Mouse (Mus musculus) hindbrain, embryonic 14.5 days (tissue): Measurements from ENCODE around the gene Fam241a. TPM values are rescaled to one million over a fixed set of nuclear protein-coding genes. Genes with fewer than 3 reads are reported as not detected.

Experiments
- ATAC-seq: fragments of 200-750 bp; cut with Nextera tagmentation; 2 replicates; pipeline ENCODE4 v1.8.0; 2017; ENCODE audit warnings: moderate number of reproducible peaks, mild to moderate bottlenecking, moderate TSS enrichment, moderate library complexity; ENCODE audit not compliant: low FRiP score
- DNase-seq: peaks from one replicate; pipeline ENCODE4 v3.0.0-alpha.2; 2015; ENCODE audit warnings: low spot score
- H3K27ac ChIP-seq: fragments of 300-500 bp; sonication (generic); 2 replicates; pipeline ENCODE4 v1.5.1; 2014; ENCODE audit warnings: mild to moderate bottlenecking, moderate library complexity
- H3K27me3 ChIP-seq: fragments of 300-500 bp; sonication (generic); 2 replicates; pipeline ENCODE4 v1.6.1; 2014; ENCODE audit warnings: mild to moderate bottlenecking, low read length, mixed read lengths; ENCODE audit not compliant: control insufficient read depth, insufficient read depth
- H3K36me3 ChIP-seq: fragments of 300-500 bp; sonication (generic); replicated peaks from 2 replicates; pipeline ENCODE4 v1.6.1; 2014; ENCODE audit not compliant: control insufficient read depth, insufficient read depth
- H3K4me1 ChIP-seq: fragments of 300-500 bp; sonication (generic); replicated peaks from 2 replicates; pipeline ENCODE4 v1.6.1; 2014; ENCODE audit warnings: antibody characterized with exemption, low read length, mixed read lengths; ENCODE audit not compliant: control insufficient read depth, insufficient read depth
- H3K4me2 ChIP-seq: fragments of 300-500 bp; sonication (generic); replicated peaks from 2 replicates; pipeline ENCODE4 v1.6.1; 2014; ENCODE audit warnings: mild to moderate bottlenecking, moderate library complexity
- H3K4me3 ChIP-seq: fragments of 300-500 bp; sonication (generic); replicated peaks from 2 replicates; pipeline ENCODE4 v1.5.1; 2014; ENCODE audit warnings: mild to moderate bottlenecking, low read length
- H3K9ac ChIP-seq: fragments of 300-500 bp; sonication (generic); 2 replicates; pipeline ENCODE4 v1.6.1; 2014
- H3K9me3 ChIP-seq: fragments of 300-500 bp; sonication (generic); 2 replicates; pipeline ENCODE4 v1.6.1; 2016; ENCODE audit warnings: low read length; ENCODE audit not compliant: control insufficient read depth
- WGBS: fragments of 180-500 bp; shearing (Covaris S2); extraction: QIAGEN DNeasy Blood & Tissue Kit; methylation state at CpG from one replicate; pipeline ENCODE4 v1.1.7; 2014; 5-methylcytosine and 5-hydroxymethylcytosine counted together
- polyA plus RNA-seq: library from polyadenylated mRNA; unstranded; fragments of >200 nt; fragmentation: Nextera tagmentation; extraction: Ambion mirVana; gene quantifications from 2 replicates; pipeline ENCODE4 v1.2.1, GENCODE M21; 2014

The Fam241a gene
- 9.9 and 10.4 TPM in 2 replicates for polyA plus RNA-seq

- Histone ChIP-seq H3K4me2 (peak within 1 kb of the TSS; percentile 76), H3K4me1 (no peaks in the 10 kb centered on the region; the same call in 1 of the 2 replicates), H3K27me3 (no peaks in the 10 kb centered on the region), H3K27ac (peak within 1 kb of the TSS; percentile 47), H3K4me3 (peak within 1 kb of the TSS; percentile 78), H3K36me3 (no peaks in the 10 kb centered on the region), H3K9ac (peak within 1 kb of the TSS; percentile 71), H3K9me3 (no peaks in the 10 kb centered on the region)
- WGBS, result under 1% methylated on average over 89 of the region's 94 CpGs
- DNase-seq, result peak; percentile 72
- peak; percentile 96 for ATAC-seq
Measured at GRCm38 (mm10) chr3:127895792-127896541, at the start of gene Fam241a. Gene Fam241a, minus strand, starts transcription at chr3:127896324.

- 97% methylated on average over 11 of the region's 11 CpGs for WGBS
- no peaks in the 10 kb centered on the region for H3K27me3 ChIP-seq
Measured at GRCm38 (mm10) chr3:127932453-127932852, 36.3 kb upstream of the Fam241a start.

GRCm38 (mm10) chr3:127930326-127931012 is 34.3 kb upstream of the Fam241a start:
- Histone ChIP-seq H3K4me3 (no peak overlapping the region), H3K27me3 (no peaks in the 10 kb centered on the region), H3K4me1 (no peaks in the 10 kb centered on the region), H3K27ac (no peak overlapping the region), H3K36me3 (no peaks in the 10 kb centered on the region), H3K9ac (no peak overlapping the region), H3K4me2 (no peak overlapping the region), H3K9me3 (no peaks in the 10 kb centered on the region)
- ATAC-seq (no peak), DNase-seq (no peak)
- WGBS, result 90% methylated on average over 9 of the region's 9 CpGs

More at GRCm38 (mm10) chr3:127932453-127932852, 36.3 kb upstream of the Fam241a start:
- ATAC-seq, result no peak
- Histone ChIP-seq H3K9me3 (no peaks in the 10 kb centered on the region), H3K27ac (no peak overlapping the region), H3K4me1 (no peaks in the 10 kb centered on the region), H3K36me3 (no peaks in the 10 kb centered on the region), H3K4me2 (no peak overlapping the region), H3K9ac (no peak overlapping the region), H3K4me3 (no peak overlapping the region)
- DNase-seq, result no peak

- no peak overlapping the region for H3K4me3 ChIP-seq
- ATAC-seq, result no peak
- no peak for DNase-seq
- 81% methylated on average over 9 of the region's 9 CpGs for WGBS
- no peak overlapping the region for H3K4me2 ChIP-seq
- H3K27me3 ChIP-seq, result no peaks in the 10 kb centered on the region
- H3K4me1 ChIP-seq, result no peaks in the 10 kb centered on the region
- H3K27ac ChIP-seq, result no peak overlapping the region
- no peaks in the 10 kb centered on the region for H3K9me3 ChIP-seq
- H3K36me3 ChIP-seq, result no peaks in the 10 kb centered on the region
- H3K9ac ChIP-seq, result no peak overlapping the region
Measured at GRCm38 (mm10) chr3:127929921-127930320, 33.8 kb upstream of the Fam241a start.

- no peaks in the 10 kb centered on the region for H3K4me1 ChIP-seq
- H3K9ac ChIP-seq, result no peak overlapping the region
- 80% methylated on average over 9 of the region's 9 CpGs for WGBS
- ATAC-seq, result no peak
- no peak overlapping the region for H3K4me3 ChIP-seq
- no peak for DNase-seq
- H3K9me3 ChIP-seq, result no peaks in the 10 kb centered on the region
- H3K4me2 ChIP-seq, result no peak overlapping the region
- no peaks in the 10 kb centered on the region for H3K36me3 ChIP-seq
- no peaks in the 10 kb centered on the region for H3K27me3 ChIP-seq
- H3K27ac ChIP-seq, result no peak overlapping the region
Measured at GRCm38 (mm10) chr3:127926635-127927183, 30.6 kb upstream of the Fam241a start.

GRCm38 (mm10) chr3:127924464-127924863 is 28.3 kb upstream of the Fam241a start:
- WGBS, result 86% methylated on average over 2 of the region's 2 CpGs
- Histone ChIP-seq H3K27me3 (no peaks in the 10 kb centered on the region), H3K4me1 (no peaks in the 10 kb centered on the region), H3K27ac (no peak overlapping the region), H3K4me3 (no peak overlapping the region), H3K4me2 (no peak overlapping the region), H3K9ac (no peak overlapping the region), H3K9me3 (no peaks in the 10 kb centered on the region), H3K36me3 (no peaks in the 10 kb centered on the region)
- no peak for ATAC-seq
- no peak for DNase-seq

- H3K9ac ChIP-seq, result no peak overlapping the region
- WGBS, result 72% methylated on average over 2 of the region's 2 CpGs
- H3K4me2 ChIP-seq, result no peak overlapping the region
- H3K4me1 ChIP-seq, result no peaks in the 10 kb centered on the region
- no peaks in the 10 kb centered on the region for H3K9me3 ChIP-seq
- ATAC-seq (no peak), DNase-seq (no peak)
- H3K27ac ChIP-seq, result no peak overlapping the region
- no peaks in the 10 kb centered on the region for H3K36me3 ChIP-seq
- H3K27me3 ChIP-seq, result no peaks in the 10 kb centered on the region
- no peak overlapping the region for H3K4me3 ChIP-seq
Measured at GRCm38 (mm10) chr3:127923183-127923582, 27.1 kb upstream of the Fam241a start.

- H3K4me2 ChIP-seq, result no peak overlapping the region
- WGBS, result 90% methylated on average over 5 of the region's 5 CpGs
- DNase-seq (no peak), ATAC-seq (no peak)
- no peak overlapping the region for H3K4me3 ChIP-seq
- no peak overlapping the region for H3K27ac ChIP-seq
- no peaks in the 10 kb centered on the region for H3K9me3 ChIP-seq
- no peaks in the 10 kb centered on the region for H3K27me3 ChIP-seq
- no peak overlapping the region for H3K9ac ChIP-seq
- no peaks in the 10 kb centered on the region for H3K36me3 ChIP-seq
- no peaks in the 10 kb centered on the region for H3K4me1 ChIP-seq
Measured at GRCm38 (mm10) chr3:127922125-127922524, 26.0 kb upstream of the Fam241a start.

- Histone ChIP-seq H3K27ac (no peak overlapping the region), H3K4me1 (no peaks in the 10 kb centered on the region), H3K9ac (no peak overlapping the region), H3K36me3 (no peaks in the 10 kb centered on the region), H3K4me2 (no peak overlapping the region), H3K9me3 (no peaks in the 10 kb centered on the region), H3K27me3 (no peaks in the 10 kb centered on the region), H3K4me3 (no peak overlapping the region)
- WGBS, result 88% methylated on average over 9 of the region's 9 CpGs
- ATAC-seq, result no peak
- no peak for DNase-seq
Measured at GRCm38 (mm10) chr3:127917999-127918661, 22.0 kb upstream of the Fam241a start.
